Mouse (Mus musculus) intestine, embryonic 15.5 days (tissue): ENCODE results near the gene Iqgap3. TPM values are rescaled to one million over a fixed set of nuclear protein-coding genes. Genes with fewer than 3 reads are reported as not detected.

Source experiments
- ATAC-seq: fragments of 200-750 bp; cut with Nextera tagmentation; 2 replicates; pipeline ENCODE4 v1.8.0; 2017; ENCODE audit warnings: moderate TSS enrichment, moderate library complexity
- H3K27ac ChIP-seq: fragments of 300-500 bp; sonication (generic); 2 replicates; pipeline ENCODE4 v1.5.1; 2015; ENCODE audit warnings: mild to moderate bottlenecking, inconsistent platforms
- H3K27me3 ChIP-seq: fragments of 300-500 bp; sonication (generic); replicated peaks from 2 replicates; pipeline ENCODE4 v1.6.1; 2015; ENCODE audit warnings: inconsistent platforms
- H3K36me3 ChIP-seq: fragments of 300-500 bp; sonication (generic); 2 replicates; pipeline ENCODE4 v1.6.1; 2015; ENCODE audit warnings: inconsistent platforms
- H3K4me1 ChIP-seq: fragments of 300-500 bp; sonication (generic); replicated peaks from 2 replicates; pipeline ENCODE4 v1.6.1; 2015; ENCODE audit warnings: inconsistent platforms
- H3K4me2 ChIP-seq: fragments of 300-500 bp; sonication (generic); replicated peaks from 2 replicates; pipeline ENCODE4 v1.6.1; 2015; ENCODE audit warnings: mild to moderate bottlenecking, inconsistent platforms
- H3K4me3 ChIP-seq: fragments of 300-500 bp; sonication (generic); replicated peaks from 2 replicates; pipeline ENCODE4 v1.5.1; 2015; ENCODE audit warnings: inconsistent platforms
- H3K9ac ChIP-seq: fragments of 300-500 bp; sonication (generic); 2 replicates; pipeline ENCODE4 v1.6.1; 2015; ENCODE audit warnings: inconsistent platforms
- H3K9me3 ChIP-seq: fragments of 300-500 bp; sonication (generic); 2 replicates; pipeline ENCODE4 v1.6.1; 2016; ENCODE audit warnings: inconsistent platforms
- WGBS: fragments of 180-500 bp; shearing (Covaris S2); methylation state at CpG from one replicate; pipeline ENCODE4 v1.1.7; 2015; 5-methylcytosine and 5-hydroxymethylcytosine counted together
- polyA plus RNA-seq: library from polyadenylated mRNA; unstranded; fragments of >200 nt; fragmentation: Nextera tagmentation; extraction: Ambion mirVana; gene quantifications from 2 replicates; pipeline ENCODE4 v1.2.1, GENCODE M21; 2015

Gene Iqgap3
- polyA plus RNA-seq, 1 experiment from 2014 or later: 17.0 TPM

DNA sequence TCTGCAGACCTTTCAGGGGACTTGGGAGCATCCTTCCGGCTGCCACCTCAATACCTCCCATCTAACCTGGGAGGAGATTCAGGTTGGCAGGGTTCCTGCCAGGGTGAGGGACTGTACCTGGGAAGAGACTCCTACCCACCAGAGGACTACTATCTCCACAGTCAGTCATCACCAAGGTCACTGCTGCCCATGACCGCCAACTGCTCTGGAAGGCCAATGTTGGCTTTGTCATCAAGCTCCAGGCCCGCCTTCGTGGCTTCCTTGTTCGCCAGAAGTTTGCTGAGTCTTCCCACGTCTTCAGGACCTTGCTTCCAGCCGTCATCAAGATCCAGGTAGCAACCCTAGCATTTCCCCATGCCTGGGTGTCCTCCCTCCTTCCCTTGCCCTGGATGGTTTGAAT lies 20.0 kb downstream of the Iqgap3 start:
- H3K4me3 ChIP-seq: no peak overlapping the region
- no peak overlapping the region for H3K27ac ChIP-seq
- H3K36me3 ChIP-seq: peaks cover 46% of the 10 kb centered on the region
- H3K9ac ChIP-seq: no peak overlapping the region
- H3K4me1 ChIP-seq: no peaks in the 10 kb centered on the region
- H3K4me2 ChIP-seq: no peak overlapping the region
- H3K27me3 ChIP-seq: no peaks in the 10 kb centered on the region
- 88% methylated on average over 7 of the region's 7 CpGs for WGBS
- ATAC-seq: no peak
- H3K9me3 ChIP-seq: no peaks in the 10 kb centered on the region

GRCm38 (mm10) chr3:88102196-88102595 lies 20.4 kb downstream of the Iqgap3 start:
- Histone ChIP-seq H3K27me3 (no peaks in the 10 kb centered on the region), H3K4me3 (no peak overlapping the region), H3K27ac (no peak overlapping the region), H3K36me3 (peaks cover 46% of the 10 kb centered on the region), H3K4me1 (no peaks in the 10 kb centered on the region), H3K4me2 (no peak overlapping the region), H3K9me3 (no peaks in the 10 kb centered on the region), H3K9ac (no peak overlapping the region)
- no peak for ATAC-seq
- 90% methylated on average over 6 of the region's 6 CpGs for WGBS

DNA sequence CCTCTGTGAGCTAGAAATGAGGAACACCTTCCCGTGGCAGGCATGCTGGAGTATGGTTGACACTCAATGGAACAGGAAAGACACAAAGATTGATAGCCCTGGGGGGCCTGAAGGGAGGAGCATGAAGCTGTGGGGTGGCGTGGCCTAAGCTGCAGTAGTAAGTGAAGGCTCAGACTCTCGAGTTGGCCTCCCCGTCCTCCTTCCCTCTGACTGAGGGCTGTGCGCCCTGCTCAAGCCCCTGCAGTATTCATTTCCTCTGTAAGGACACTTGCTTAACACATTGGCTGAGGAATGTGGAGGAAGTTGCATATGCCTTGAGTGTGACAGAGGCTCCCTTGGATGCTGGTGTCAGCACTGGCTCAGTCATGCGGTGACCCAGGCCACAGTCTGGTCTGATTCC lies 20.8 kb downstream of the Iqgap3 start:
- Histone ChIP-seq H3K9ac (no peak overlapping the region), H3K36me3 (peaks cover 50% of the 10 kb centered on the region)

DNA sequence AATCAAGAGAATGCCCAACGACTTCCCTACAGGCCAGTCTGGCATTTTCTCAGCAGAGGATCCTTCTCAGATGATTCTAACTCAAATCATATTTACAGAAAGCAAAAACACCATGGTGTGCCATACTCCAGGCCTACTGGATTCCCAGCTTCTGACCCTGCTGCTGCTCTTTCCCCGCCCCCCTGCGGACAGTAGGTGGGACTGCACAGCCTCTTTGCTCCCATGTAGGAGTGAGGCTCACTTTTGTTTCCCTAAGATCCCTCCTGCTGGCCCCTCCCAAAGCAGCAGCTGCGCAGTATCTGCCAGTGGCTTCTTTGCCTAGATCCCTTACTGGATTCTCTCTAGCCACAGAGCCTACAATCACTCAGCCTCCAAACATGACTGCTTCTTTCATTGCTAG lies 24.4 kb downstream of the Iqgap3 start:
- Histone ChIP-seq H3K4me3 (no peak overlapping the region), H3K9me3 (no peaks in the 10 kb centered on the region), H3K36me3 (peaks cover 55% of the 10 kb centered on the region), H3K27me3 (no peaks in the 10 kb centered on the region), H3K27ac (no peak overlapping the region), H3K4me1 (no peaks in the 10 kb centered on the region), H3K9ac (no peak overlapping the region), H3K4me2 (no peak overlapping the region)
- 87% methylated on average over 4 of the region's 4 CpGs for WGBS
- no peak for ATAC-seq

More for the DNA sequence above, 20.8 kb downstream of the Iqgap3 start:
- H3K9me3 ChIP-seq: no peaks in the 10 kb centered on the region
- H3K4me2 ChIP-seq: no peak overlapping the region
- whole genome bisulfite sequencing: 81% methylated on average over 6 of the region's 6 CpGs
- H3K4me1 ChIP-seq: no peaks in the 10 kb centered on the region
- no peak overlapping the region for H3K27ac ChIP-seq
- no peak for ATAC-seq
- no peaks in the 10 kb centered on the region for H3K27me3 ChIP-seq
- no peak overlapping the region for H3K4me3 ChIP-seq

DNA sequence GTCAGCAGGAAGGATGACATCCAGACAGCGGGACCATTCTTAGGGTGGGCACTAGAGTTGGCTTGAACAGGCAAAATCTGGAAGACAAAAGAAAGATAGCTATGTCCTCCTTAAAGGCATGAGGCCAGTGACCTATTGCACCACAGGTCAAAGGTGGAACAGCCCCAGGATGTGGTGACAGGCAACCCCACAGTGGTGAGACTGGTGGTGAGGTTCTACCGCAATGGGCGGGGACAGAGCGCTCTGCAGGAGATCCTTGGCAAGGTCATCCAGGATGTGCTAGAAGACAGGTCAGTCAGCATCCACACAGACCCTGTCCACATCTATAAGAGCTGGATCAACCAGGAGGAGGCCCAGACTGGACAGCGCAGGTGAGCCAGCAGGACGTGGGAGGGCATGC lies 27.4 kb downstream of the Iqgap3 start:
- H3K9me3 ChIP-seq: no peaks in the 10 kb centered on the region
- H3K4me1 ChIP-seq: no peaks in the 10 kb centered on the region
- H3K4me3 ChIP-seq: no peak overlapping the region
- no peaks in the 10 kb centered on the region for H3K27me3 ChIP-seq
- WGBS: 95% methylated on average over 6 of the region's 6 CpGs
- no peak overlapping the region for H3K27ac ChIP-seq
- peaks cover 53% of the 10 kb centered on the region for H3K36me3 ChIP-seq
- 0 out of 2 replicates have a peak, but pooled peaks have one; percentile 12 for ATAC-seq
- H3K4me2 ChIP-seq: no peak overlapping the region
- no peak overlapping the region for H3K9ac ChIP-seq

DNA sequence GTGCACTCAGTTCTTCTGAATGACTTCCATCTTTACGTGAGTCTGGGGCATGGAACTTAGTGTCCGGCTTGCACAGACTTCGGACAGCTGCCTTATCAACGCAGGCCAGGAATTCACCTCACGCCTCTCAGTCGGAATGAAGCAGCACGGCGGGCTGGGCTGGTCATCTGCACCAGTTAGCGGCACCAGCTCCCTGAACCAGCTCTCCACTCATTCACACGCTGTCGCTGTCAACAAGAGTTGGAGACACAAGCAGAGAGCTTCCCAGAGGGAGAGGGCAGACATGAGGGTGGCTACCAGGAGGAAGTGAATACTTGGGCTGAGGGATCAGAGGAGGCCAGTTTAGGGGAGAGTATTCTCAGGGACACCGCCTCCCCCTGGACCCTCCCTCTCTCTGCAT lies 32.6 kb downstream of the Iqgap3 start:
- Histone ChIP-seq H3K36me3 (peaks cover 44% of the 10 kb centered on the region), H3K27me3 (no peaks in the 10 kb centered on the region), H3K27ac (no peak overlapping the region), H3K9me3 (no peaks in the 10 kb centered on the region), H3K4me3 (no peak overlapping the region), H3K4me2 (no peak overlapping the region), H3K4me1 (no peaks in the 10 kb centered on the region), H3K9ac (no peak overlapping the region)
- no peak for ATAC-seq
- 93% methylated on average over 12 of the region's 12 CpGs for WGBS

DNA sequence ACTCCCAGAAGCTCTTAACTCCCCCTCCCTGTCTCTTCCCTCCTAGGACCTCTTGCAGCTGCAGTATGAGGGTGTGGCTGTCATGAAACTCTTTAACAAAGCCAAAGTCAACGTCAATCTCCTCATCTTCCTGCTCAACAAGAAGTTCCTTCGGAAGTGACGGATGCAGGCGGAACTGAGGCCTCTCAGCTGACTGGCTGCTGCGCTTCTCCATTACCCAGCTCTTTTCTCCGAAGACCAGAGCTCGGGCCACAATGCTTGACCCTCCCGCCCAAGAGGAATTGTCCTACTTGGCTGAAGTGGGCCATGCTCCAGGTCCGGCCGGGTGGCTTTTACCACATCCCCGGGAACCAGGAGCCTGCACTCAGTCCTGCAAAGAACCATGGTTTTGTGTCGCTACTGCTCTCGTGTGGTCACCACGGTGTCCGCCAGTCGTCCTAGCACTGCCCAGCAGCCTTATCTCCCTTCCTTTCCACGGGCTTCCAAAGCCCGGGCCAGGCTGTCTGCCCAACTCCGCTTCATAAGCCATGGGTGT lies 38.4 kb downstream of the Iqgap3 start:
- H3K36me3 ChIP-seq: peaks cover 20% of the 10 kb centered on the region

GRCm38 (mm10) chr3:88121164-88122131 lies 39.7 kb downstream of the Iqgap3 start:
- Histone ChIP-seq H3K9me3 (no peaks in the 10 kb centered on the region), H3K4me1 (no peaks in the 10 kb centered on the region), H3K36me3 (peaks cover 14% of the 10 kb centered on the region), H3K4me2 (no peak overlapping the region), H3K27ac (no peak overlapping the region), H3K9ac (no peak overlapping the region), H3K4me3 (no peak overlapping the region), H3K27me3 (no peaks in the 10 kb centered on the region)
- WGBS: 79% methylated on average over 14 of the region's 14 CpGs
- no peak for ATAC-seq

More for the DNA sequence above, 38.4 kb downstream of the Iqgap3 start:
- H3K27ac ChIP-seq: no peak overlapping the region
- H3K9ac ChIP-seq: no peak overlapping the region
- no peaks in the 10 kb centered on the region for H3K27me3 ChIP-seq
- no peaks in the 10 kb centered on the region for H3K9me3 ChIP-seq
- no peak overlapping the region for H3K4me2 ChIP-seq
- whole genome bisulfite sequencing: 86% methylated on average over 19 of the region's 19 CpGs
- no peaks in the 10 kb centered on the region for H3K4me1 ChIP-seq
- ATAC-seq: no peak
- no peak overlapping the region for H3K4me3 ChIP-seq

GRCm38 (mm10) chr3:88125195-88125594 lies 43.4 kb downstream of the Iqgap3 start:
- WGBS: 41% methylated on average over 4 of the region's 4 CpGs
- Histone ChIP-seq H3K27me3 (no peaks in the 10 kb centered on the region), H3K36me3 (no peaks in the 10 kb centered on the region), H3K4me1 (no peaks in the 10 kb centered on the region), H3K4me2 (no peak overlapping the region), H3K9ac (no peak overlapping the region), H3K9me3 (no peaks in the 10 kb centered on the region), H3K4me3 (no peak overlapping the region), H3K27ac (no peak overlapping the region)
- peak; percentile 55; the same call in 1 of the 2 replicates for ATAC-seq

DNA sequence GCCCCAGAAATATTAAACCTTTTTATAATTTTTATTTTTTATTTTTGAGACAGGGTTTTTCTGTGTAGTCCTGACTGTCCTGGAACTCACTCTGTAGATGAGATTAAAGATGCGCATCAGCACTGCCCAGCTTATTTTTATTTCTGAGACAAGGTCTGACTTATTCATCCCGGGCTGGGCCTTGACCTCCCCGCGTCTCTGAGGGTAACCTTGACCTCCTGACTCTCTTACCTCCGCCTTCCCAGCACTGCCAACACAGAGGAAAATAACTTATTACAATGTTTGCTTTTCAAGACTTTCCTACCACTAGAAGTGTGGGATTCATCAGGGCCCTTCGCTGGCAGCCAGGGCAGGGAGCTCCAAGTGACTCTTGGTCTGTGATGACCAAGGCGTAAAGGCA lies 44.4 kb downstream of the Iqgap3 start:
- H3K9me3 ChIP-seq: no peaks in the 10 kb centered on the region
- H3K4me1 ChIP-seq: no peaks in the 10 kb centered on the region
- H3K4me2 ChIP-seq: no peak overlapping the region
- no peak for ATAC-seq
- no peak overlapping the region for H3K9ac ChIP-seq
- H3K36me3 ChIP-seq: no peaks in the 10 kb centered on the region
- no peak overlapping the region for H3K4me3 ChIP-seq
- WGBS: 65% methylated on average over 7 of the region's 7 CpGs
- H3K27ac ChIP-seq: no peak overlapping the region
- H3K27me3 ChIP-seq: no peaks in the 10 kb centered on the region

DNA sequence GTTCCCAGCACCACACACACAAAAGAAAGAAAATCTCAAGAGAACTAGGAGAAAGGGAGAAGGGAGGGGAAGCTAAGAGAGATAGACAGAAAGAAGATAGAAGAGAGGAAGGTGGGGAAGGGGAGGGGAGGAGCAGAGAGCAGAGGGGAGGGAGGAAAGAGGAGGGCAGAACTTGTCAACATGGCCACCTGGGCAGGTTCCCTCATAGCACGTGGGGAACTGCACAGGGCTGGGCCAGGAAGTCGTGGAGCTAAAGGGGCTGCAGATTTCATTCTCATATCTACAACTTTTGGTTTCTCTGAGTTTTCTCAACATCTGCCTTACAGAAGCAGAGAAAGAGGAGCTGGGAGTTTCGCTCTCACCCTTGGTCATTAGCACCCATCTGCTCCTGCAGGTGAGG lies 45.9 kb downstream of the Iqgap3 start:
- H3K9ac ChIP-seq: no peak overlapping the region

DNA sequence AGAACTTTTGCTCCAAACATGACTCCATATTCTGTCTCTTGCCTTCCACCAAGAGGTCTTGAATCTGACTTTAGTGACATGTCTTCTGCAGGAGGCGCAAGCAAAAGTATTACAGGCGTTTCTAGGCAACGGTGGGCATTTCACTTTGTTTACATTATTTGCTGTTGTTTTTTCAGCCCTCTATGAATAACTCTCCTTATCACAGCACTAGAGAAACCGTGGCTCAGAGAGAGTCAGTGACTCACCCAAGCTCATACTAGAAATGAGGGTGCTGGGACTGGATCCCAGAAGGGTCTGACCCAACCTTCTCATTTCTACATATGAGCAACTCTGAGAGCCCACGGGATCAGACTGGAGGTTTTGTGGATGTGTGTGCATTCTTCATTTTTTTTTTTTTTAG lies 46.3 kb downstream of the Iqgap3 start:
- Histone ChIP-seq H3K4me1 (peaks cover 1% of the 10 kb centered on the region), H3K9me3 (no peaks in the 10 kb centered on the region), H3K9ac (no peak overlapping the region), H3K27ac (no peak overlapping the region), H3K4me2 (no peak overlapping the region), H3K36me3 (no peaks in the 10 kb centered on the region), H3K27me3 (no peaks in the 10 kb centered on the region), H3K4me3 (no peak overlapping the region)
- ATAC-seq: no peak
- WGBS: 60% methylated on average over 5 of the region's 5 CpGs

More for the DNA sequence above, 45.9 kb downstream of the Iqgap3 start:
- Histone ChIP-seq H3K27ac (no peak overlapping the region), H3K9me3 (no peaks in the 10 kb centered on the region), H3K36me3 (no peaks in the 10 kb centered on the region), H3K27me3 (no peaks in the 10 kb centered on the region), H3K4me3 (no peak overlapping the region), H3K4me2 (no peak overlapping the region), H3K4me1 (no peaks in the 10 kb centered on the region; the same call in 1 of the 2 replicates)
- no peak for ATAC-seq
- 52% methylated on average over 3 of the region's 3 CpGs for WGBS
